Mouse (Mus musculus): Measurements from ENCODE around the gene Cyp2w1.
"Not testable (repeated sequence)": the region's sequence is repeated elsewhere in the genome, so short reads cannot be mapped to it uniquely, and the experiment has no call there.

Cyp2w1 gene

DNA sequence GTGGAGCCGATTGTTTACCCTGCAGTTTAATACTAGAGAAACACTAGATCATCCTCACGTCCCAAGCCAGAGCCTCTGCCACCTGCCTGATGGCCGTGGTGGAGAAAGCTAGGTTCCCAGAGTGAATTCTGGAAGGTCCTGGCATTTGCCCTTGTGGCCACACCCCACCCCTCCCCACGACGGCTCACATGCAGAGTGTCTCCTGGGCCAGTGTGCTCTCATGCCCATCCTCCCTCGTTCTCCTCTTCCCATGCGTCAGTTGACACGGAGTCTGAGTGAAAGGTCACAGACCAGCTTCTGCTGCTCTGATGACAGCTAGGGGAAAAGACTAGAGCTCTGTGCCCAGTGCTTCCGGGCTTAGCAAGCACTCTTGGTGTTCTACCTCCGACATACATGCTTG is 32.1 kb downstream of the Cyp2w1 start:
- DNase-seq (ENCODE audit: low spot score): no peak

DNA sequence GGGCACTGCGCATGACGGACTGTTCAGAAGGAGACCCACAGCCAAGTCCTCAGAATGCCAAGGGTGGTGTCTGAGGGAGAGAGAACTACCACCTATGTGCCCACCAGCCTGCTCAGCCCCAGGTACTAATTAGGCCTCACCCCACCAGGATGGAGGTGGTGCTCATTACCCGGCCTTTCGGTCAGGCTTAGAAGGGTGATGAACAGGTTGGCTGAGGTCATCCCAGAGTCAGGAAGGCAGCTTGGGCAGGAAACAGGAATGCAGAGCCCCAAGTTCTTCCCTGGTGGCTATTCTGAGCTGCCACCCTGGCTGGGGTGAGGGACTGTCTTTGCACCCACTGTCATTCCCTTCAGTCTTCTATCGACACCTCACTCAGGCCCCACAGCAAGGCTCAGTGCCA is 33.6 kb downstream of the Cyp2w1 start:
- DNase-seq (ENCODE audit: low spot score): no peak

DNA sequence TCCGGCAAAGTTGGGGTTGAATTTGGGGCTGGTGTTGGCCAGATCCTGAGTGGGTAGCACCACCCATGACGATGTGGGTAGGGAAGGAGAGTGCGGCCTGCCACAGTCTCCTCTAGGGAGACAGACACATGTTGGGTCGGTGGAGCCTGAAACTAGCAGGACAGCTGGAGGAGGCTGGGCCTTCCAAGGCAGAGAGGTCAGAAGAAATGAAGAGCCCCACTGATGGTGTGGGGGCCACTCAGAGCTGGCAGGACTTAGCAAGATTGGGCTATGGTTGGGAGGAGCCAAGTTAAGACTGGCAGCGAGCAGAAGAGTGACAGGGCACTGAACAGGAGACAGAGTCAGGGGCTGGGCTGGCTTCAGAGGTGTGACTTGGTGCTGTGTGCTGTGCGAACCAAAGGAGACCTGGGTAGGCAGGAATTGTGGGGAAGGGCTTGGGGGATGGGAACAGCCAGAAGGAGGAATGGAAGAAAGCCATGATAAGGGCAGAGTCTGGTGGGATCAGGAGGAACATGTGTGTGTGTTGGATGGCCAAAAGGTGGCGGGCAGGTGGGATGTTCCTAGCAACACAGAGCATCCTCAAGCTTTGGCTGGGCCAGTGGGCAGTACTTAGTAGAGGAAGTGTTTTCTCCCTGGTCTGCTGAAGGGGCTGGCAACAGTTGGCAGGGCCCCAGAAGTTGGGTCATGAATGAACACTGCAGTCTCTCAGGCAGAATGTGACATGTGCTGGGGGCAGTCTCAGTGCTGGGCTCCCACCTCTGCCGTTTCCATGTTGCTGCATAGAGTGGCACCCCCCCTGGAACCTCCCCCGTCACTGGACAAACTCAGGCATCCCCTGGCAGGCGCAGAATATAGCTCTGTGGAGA is 35.1 kb downstream of the Cyp2w1 start:
- DNase-seq (ENCODE audit: low spot score): no peak

DNA sequence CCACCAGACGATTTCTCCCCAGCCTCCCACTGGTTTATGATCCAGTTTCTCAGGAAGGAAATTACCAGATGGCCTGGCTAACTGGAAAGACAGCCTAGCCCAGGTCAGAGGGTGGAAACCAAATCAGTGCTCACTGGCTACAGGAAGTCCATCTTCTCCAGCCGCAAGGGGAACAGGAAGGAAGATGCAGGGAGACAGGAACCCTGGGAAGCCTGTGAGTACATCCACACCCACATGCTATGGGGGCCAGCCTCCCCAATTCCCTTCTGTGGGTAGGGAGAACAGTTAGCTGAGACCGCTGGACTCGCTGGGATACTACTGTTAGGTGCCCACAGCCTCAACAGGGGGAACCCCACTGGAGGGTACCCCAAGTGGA is 35.8 kb downstream of the Cyp2w1 start:
- DNase-seq (ENCODE audit: low spot score): no peak

DNA sequence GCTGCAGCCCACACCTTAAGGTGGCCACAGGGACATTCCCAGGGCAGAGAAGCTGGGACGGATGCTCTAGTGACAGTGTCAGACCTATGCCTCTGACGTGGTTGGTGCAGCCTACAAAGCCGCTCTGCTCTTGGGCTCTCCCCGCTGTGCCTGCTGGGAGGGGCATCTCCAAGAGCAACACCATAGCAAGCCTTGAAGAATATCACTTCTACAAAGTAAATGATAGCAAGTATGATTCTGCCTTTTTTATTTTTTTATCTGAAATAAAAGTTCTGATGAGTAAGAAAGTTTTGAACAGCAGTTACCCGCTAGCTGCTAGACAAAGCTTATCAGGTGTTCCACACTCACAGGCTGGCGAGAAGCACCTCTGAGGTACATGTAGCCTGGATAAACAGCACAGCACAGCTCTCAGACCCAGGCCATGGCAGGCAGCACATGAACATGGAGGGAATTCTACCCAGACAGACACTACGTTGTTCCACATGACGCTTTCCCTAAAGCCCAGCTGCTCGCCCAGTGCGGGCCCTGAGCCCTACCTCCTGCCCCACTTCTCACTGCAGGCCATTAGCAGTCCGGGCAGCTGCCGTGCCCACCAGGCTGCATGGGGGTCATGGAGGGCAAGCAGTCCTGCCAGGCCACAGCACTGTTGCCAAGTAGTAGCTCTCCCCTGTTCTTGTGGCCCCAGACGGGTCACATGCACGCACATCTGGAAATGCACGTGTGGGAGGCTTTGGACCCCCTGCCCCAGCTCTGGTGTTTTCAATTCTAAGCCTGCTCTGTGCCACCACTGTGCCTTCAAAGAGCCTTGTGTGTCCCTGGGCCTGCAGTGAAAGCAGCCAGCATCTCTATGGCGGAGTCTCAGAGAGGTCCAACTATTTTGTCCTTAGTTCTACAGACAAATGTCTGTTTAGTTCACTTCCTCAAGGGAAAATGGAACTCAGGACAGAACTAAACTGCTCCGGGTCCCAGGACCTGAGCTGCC is 36.6 kb downstream of the Cyp2w1 start:
- DNase-seq (ENCODE audit: low spot score): no peak

DNA sequence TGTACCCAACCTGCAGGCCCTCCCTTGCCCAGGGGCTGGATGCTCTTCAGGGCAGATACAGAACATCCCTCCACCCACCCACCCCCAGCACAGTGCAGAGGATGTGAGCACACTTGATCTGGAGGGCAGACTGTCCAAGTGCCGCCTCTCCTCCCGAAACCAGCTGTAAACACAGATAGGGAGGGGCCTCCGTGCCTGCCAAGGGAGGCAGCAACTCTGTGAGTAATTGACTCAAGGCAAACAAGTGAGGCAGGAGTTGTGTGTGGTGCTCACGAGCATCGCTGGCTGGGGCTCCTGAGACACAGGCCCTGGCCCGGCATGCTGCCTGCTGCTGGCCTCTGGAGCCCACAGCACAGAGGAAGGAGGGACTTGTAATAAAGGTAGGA is 37.3 kb downstream of the Cyp2w1 start:
- no peak for DNase-seq (ENCODE audit: low spot score)

DNA sequence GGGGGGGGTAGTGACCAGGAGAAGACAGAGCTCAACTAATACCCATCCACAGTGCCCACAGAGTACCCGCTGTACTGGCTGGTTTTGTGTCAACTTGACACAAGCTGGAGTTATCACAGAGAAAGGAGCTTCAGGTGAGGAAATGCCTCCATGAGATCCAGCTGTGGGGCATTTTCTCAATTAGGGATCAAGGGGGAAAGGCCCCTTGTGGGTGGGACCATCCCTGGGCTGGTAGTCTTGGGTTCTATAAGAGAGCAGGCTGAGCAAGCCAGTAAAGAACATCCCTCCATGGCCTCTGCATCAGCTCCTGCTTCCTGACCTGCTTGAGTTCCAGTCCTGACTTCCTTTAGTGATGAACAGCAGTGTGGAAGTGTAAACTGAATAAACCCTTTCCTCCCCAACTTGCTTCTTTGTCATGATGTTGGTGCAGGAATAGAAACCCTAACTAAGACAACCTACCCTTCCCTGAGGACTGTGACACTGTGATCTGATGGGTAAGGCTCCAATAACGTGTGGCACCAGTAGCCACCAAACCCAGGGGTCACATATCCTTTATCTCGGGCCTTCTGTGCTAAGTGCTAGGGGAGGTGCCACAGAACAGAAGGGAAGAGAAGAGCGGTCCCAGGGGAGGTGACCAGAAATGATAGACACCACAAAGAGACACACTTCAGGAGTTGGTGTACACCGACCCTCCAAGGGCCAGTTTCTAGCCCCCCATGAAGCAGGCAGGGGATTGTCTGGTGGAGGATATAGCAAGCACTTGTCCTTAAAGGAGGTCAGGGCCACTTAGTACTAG is 38.1 kb downstream of the Cyp2w1 start:
- DNase-seq (ENCODE audit: low spot score): not testable (repeated sequence)

DNA sequence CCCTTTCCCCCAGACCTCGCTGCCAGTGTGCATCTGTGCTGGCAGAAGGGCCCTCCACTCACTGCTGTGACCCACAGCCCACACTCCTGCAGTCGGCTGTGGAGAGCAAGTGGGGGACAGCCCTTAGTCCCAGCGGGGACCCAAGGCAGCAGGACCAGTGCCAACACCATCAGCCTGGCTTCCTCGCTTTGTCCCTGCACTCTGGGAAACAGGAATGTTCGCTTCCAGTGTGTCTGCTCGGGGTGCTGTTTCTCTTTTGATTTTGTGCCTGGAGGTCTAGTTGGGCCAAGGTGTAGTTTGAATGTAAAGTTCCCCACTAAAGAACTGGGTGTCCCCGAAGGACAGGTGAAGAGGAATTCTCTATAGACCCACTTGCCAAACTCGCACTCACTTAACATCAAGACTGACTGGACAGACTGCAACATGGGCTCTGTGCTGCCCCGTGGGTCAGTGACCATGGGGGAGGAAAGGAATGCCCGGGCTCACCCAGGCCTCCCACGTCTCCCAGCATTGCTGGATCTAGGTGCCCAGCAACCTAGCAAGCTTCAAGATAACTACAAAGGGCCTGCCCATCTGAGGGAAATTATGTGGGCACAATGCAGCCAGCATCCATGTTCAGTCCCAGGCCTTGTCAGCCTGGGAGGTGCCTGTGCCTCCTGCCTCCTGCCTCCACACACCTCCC is 39.0 kb downstream of the Cyp2w1 start:
- DNase-seq (ENCODE audit: low spot score): no peak

DNA sequence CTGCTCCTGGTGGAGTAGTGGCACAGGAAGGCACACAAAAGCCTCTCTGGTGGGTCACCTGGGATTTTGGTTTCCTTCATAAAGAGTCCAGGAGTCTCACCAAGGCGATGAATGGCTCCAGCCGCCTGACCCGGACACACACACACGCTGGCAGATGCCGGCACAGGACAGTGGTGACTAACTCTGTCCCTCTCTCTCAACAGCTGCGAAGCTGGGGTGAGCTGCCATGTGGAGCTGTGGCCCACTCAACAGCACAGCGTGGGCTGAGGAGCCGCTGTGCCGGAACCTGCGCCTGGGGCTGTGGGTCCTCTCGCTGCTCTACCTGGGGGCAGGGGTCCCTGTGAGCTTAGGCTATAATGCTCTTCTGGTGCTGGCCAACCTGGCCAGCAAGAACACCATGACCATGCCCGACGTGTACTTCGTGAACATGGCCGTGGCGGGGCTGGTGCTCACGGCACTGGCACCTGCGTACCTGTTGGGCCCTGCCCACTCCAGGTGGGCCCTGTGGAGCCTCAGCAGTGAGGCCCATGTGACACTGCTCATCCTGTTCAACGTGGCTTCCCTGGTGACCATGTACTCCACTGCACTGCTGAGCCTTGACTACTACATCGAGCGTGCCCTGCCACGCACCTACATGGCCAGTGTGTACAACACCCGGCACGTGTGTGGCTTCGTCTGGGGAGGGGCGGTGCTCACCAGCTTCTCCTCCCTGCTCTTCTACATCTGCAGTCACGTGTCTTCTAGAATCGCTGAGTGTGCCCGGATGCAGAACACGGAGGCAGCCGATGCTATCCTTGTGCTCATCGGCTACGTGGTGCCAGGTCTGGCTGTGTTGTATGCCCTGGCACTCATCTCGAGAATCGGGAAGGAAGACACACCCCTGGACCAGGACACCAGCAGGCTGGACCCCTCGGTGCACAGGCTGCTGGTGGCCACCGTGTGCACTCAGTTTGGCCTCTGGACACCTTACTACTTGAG is 40.1 kb downstream of the Cyp2w1 start:
- DNase-seq (ENCODE audit: low spot score): no peak

DNA sequence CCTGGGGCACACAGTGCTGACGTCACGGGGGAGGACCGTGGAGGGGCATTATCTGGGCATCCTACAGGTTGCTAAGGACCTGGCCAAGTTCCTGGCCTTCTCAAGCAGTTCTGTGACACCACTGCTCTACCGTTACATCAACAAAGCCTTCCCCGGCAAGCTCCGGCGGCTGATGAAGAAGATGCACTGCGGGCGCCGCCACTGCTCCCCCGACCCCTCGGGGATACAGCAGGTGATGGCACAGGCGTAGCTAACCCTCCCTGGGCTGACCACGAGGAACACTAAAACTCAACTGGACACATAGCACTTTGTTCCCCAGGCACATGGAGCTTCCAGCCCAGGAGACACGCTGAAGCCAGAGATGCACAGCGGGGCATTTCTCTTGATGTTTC is 40.8 kb downstream of the Cyp2w1 start:
- no peak for DNase-seq (ENCODE audit: low spot score)

DNA sequence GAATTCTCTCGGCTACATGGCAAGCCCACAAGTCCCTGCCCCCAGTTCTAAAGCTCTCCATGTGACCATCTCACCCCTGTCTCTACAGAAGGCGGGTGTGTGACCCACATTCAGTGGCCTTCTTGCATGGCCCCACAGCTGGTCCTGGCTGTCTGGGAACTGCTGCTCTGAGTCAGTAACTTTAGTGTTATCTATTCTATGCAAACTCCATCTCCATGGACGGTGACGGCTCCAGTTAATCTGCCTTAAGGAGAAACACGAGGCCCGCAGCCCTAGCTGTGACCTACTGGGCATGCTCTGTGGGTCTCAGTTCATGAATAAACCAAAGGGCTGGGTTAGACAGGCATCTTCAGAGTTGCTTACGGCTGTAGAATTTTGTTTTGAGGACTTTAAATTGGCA is 42.0 kb downstream of the Cyp2w1 start:
- DNase-seq (ENCODE audit: low spot score): no peak

DNA sequence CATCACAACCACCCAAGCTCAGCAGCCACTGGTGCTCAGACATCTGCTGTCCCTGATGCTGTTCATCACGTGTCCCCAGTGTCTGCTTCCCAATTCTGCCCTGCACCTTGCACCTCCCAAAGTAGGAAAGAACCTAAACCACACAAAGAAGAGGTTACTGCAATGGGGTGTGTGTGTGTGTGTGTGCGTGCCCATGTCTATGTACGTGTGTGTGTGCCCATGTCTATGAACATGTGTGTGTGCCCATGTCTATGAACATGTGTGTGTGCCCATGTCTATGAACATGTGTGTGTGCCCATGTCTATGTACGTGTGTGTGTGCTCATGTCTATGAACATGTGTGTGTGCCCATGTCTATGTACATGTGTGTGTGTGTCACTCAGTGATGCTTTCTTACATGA is 43.1 kb downstream of the Cyp2w1 start:
- DNase-seq (ENCODE audit: low spot score): no peak

DNA sequence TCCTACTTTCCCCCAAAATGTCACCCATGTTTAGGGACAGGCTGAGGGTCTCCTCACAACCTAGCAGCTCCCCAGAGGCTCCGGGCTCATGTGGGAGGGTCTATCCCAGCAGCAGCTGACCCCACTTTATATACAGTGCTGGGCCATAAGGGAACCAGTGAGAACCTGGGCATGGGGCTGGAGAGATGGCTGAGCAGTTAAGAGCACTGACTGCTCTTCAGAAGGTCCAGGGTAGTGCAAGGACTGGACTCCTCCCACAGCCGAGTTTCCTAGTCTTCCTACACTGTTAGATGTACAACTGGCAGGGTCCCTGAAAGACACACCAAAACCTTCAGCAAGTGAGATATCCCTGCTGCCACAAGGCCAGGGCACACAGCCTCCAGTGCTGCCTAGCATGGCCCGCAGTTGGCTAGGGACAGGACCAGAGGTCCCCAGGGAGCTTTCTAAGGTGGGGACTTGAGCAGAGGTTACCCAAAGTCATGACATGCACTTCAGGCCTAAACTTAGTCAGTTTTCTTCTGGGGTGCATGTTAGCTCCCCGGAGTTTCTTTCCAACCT is 45.0 kb downstream of the Cyp2w1 start:
- DNase-seq (ENCODE audit: low spot score): no peak

DNA sequence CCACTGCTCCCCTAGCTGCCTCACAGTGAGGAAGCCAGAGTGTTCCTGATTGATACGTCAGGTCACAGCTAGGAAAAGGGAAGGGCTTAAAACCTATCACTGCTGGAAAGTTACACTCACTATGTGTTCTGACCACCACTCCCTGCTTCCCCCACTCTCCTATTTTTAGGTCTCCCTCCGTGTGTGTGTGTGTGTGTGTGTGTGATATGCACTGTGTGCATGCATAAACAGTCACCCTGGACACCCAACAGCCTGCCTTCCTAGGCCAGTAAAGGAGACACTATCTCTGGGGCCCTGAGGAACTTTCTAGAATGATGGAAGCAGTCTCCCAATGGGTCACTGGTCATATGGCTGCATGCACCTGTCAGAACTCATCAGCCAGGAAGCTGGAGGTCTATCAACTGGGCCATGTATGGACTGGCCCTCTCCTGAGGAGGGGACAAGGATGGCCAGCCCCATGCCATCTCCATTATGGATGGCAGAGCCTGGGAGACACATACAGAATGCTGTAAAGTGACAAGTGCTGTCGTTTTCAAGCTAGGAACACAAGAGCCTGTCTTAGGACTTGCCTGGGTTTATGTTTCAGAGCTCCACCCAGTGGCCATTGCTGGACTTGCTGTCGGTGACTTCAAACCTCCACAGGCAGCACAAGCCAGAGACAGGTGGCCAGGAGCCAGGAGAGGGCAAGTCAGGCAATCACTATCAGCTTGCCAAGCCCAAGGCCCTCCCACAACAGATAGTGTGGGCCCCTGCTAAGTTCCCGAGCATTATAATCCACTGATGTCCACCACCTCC is 45.7 kb downstream of the Cyp2w1 start:
- DNase-seq (ENCODE audit: low spot score): peak; percentile 85

DNA sequence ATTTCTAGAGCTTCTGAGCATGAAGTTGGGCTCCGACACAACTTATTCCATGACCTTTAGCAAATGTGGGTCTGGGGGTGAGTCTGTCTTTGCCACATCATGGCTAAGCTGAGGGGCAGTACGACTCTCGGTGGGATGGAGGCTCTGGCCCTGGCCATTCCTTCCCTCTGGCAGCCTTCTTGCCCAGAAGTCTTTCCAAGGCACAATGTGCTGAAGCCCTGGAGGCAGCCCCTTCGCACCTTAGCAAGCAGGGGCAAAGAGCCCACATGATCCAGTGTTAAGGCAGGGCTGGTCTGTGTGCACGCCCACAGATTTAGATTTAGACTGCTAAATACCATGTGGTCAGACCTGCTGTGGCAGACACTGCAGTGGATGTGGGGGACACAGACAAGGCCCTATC is 46.4 kb downstream of the Cyp2w1 start:
- no peak for DNase-seq (ENCODE audit: low spot score)

DNA sequence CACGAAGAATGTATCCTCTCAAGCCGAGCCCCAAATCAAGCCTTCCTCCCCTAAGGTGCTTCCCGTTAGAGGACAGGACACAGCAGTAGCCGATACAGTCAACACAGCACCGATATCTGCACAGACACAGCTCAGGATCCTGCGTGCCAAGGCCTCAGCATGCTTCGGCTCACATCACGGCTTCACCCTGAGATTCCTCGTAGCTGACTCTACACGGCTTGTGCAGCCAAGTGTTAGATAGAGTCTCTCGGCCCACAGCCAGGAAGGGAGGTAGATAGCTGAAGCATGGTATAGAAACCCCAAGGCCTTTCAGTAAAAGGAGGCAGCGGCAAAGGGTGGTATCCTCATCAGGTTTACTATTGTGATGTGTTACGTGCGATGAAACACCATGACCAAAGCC is 47.6 kb downstream of the Cyp2w1 start:
- no peak for DNase-seq (ENCODE audit: low spot score)

DNA sequence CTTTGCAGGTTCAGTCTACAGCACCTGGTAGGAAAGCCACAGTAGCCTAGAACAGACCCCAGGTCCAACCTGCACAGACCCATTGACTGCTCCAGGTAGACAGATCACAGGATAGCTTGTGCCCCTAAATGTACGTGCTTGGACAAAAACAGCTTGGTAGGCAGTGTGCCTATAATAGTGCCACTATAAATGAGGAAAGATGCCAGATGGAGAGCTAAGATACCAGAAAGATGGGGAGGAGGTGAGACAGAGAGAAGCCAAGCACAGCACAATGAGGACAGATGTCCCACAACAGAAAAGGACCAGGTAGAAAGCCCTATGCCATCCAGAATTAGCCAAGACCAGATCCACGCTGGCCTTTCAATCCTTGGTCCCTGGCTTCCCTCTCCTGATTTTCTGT is 49.7 kb downstream of the Cyp2w1 start:
- no peak for DNase-seq (ENCODE audit: low spot score)

DNA sequence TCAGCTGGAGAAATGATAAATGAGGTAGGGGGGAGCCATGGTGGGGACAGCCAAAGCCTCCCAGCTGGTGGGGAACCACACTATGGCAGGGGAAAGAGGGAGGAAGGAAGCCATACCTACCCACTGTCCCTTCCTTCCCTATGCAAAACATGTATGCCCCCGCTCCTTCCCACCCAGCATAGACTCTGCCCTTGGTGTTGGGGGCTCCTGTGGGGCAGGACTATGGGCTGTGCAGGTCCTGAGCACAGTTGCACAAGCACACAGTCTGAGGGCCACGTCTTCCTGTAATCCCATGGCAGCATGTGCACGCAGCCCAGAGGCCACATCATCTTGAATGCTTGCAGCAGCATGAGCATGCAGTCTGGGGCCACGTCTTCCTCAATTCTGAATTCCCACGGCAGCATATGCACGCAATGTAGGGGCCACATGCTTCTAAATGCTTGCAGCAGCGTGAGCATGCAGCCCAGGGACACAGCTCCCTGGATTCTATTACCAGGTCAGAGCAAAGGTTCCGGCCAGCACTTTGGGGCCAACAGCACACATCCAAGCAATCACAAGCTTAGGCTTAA is 51.4 kb downstream of the Cyp2w1 start:
- no peak for DNase-seq (ENCODE audit: low spot score)

DNA sequence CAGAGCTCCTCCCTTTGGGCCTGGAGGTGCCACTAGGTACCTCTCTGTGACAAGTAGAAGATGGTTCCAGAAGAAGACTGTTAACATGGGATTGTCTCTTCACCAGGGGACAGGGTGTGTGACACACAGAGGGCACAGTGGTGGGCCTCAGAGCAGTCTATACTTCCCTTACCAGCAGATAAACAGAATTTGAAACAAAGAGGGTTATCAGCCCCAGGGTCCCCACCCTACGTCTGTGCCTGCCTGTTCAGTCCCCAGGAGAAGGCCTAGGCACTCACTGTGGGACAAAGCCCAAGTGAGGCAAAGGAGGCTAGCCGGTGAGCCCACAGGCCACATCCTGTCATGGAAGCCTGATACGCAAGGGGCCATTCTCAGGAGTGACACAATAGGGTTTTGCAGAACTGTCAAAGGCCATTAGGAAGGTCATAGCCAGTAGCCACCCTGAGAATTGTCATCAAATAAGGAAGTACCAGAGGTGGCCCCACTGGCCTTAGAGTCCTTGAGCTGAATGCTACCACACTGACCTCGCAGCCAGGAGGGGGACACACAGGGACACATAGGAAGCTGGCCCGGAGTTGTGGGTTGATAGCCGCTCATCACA is 52.5 kb downstream of the Cyp2w1 start, which contains the start of gene C130050O18Rik:
C130050O18Rik (plus strand) TSS at position 480 of the 601 bp plus-strand sequence.
- DNase-seq (ENCODE audit: low spot score): no peak

Data from ovary, postnatal 10 days (tissue).